Mouse (Mus musculus) lung, postnatal 0 days (tissue): Measurements from ENCODE around the gene Mapk8ip3.

Source experiments
- CTCF ChIP-seq: IDR thresholded peaks from 2 replicates; pipeline ENCODE4 v1.5.1; 2016; ENCODE audit warnings: antibody characterized with exemption, mild to moderate bottlenecking
- EP300 ChIP-seq: IDR thresholded peaks from 2 replicates; pipeline ENCODE4 v1.6.1; 2016; ENCODE audit warnings: antibody characterized with exemption, mild to moderate bottlenecking, control low read depth

- TF ChIP-seq CTCF: no peak
- no peak for TF ChIP-seq EP300
These were observed 13.5 kb downstream of the Mapk8ip3 start for GRCm38 (mm10) chr17:24923246-24923645.
